Mouse (Mus musculus): ENCODE results near the gene Unc119b. TPM values are rescaled to one million over a fixed set of nuclear protein-coding genes. Genes with fewer than 3 reads are reported as not detected.
A peak's percentile ranks its signal among the peaks of the same experiment; 100 is the strongest.

The Unc119b gene
- polyA plus RNA-seq (2014; fragmentation: Nextera tagmentation; extraction: Ambion mirVana): 31.2 and 39.0 TPM in 2 replicates

GRCm38 (mm10) chr5:115134234-115135165 lies at the start of gene Unc119b:
Gene Unc119b (minus strand): TSS chr5:115134975.
- peak within 1 kb of the TSS; percentile 89 for H3K9ac ChIP-seq
- H3K27me3 ChIP-seq (ENCODE audit: control insufficient read depth, insufficient read depth, low read length): no peaks in the 10 kb centered on the region
- no peaks in the 10 kb centered on the region for H3K9me3 ChIP-seq (ENCODE audit: control insufficient read depth, low read length)
- peak within 1 kb of the TSS; percentile 91 for H3K4me2 ChIP-seq (replicated peaks)
- H3K27ac ChIP-seq: peak within 1 kb of the TSS; percentile 47; the same call in 1 of the 2 replicates
- ATAC-seq (ENCODE audit: low FRiP score) (peak; percentile 95), DNase-seq (ENCODE audit: low spot score) (peak; percentile 87)
- peaks cover 12% of the 10 kb centered on the region for H3K36me3 ChIP-seq (replicated peaks; ENCODE audit: control insufficient read depth, insufficient read depth)
- peaks cover 17% of the 10 kb centered on the region for H3K4me1 ChIP-seq (replicated peaks; ENCODE audit: control insufficient read depth, insufficient read depth, low read length)
- peak within 1 kb of the TSS; percentile 93 for H3K4me3 ChIP-seq (replicated peaks; ENCODE audit: low read length)
- WGBS: under 1% methylated on average over 72 of the region's 81 CpGs

GRCm38 (mm10) chr5:115183482-115183881 lies 48.7 kb upstream of the Unc119b start:
- H3K27me3 ChIP-seq (ENCODE audit: control insufficient read depth, insufficient read depth, low read length): no peaks in the 10 kb centered on the region
- WGBS: 86% methylated on average over 10 of the region's 10 CpGs
- H3K36me3 ChIP-seq (replicated peaks; ENCODE audit: control insufficient read depth, insufficient read depth): no peaks in the 10 kb centered on the region
- ATAC-seq (ENCODE audit: low FRiP score): no peak
- peaks cover 41% of the 10 kb centered on the region for H3K4me1 ChIP-seq (replicated peaks; ENCODE audit: control insufficient read depth, insufficient read depth, low read length)
- H3K4me2 ChIP-seq (replicated peaks): no peak overlapping the region
- no peak overlapping the region for H3K9ac ChIP-seq
- H3K9me3 ChIP-seq (ENCODE audit: control insufficient read depth, low read length): no peaks in the 10 kb centered on the region
- no peak for DNase-seq (ENCODE audit: low spot score)
- no peak overlapping the region for H3K4me3 ChIP-seq (replicated peaks; ENCODE audit: low read length)
- no peak overlapping the region for H3K27ac ChIP-seq

- peaks cover 41% of the 10 kb centered on the region for H3K4me1 ChIP-seq (replicated peaks; ENCODE audit: control insufficient read depth, insufficient read depth, low read length)
Observed at GRCm38 (mm10) chr5:115182925-115183324, 48.1 kb upstream of the Unc119b start.

GRCm38 (mm10) chr5:115181248-115181940 lies 46.6 kb upstream of the Unc119b start:
- Histone ChIP-seq H3K36me3 (replicated peaks; ENCODE audit: control insufficient read depth, insufficient read depth) (no peaks in the 10 kb centered on the region), H3K4me3 (replicated peaks; ENCODE audit: low read length) (no peak overlapping the region), H3K4me2 (replicated peaks) (no peak overlapping the region), H3K4me1 (replicated peaks; ENCODE audit: control insufficient read depth, insufficient read depth, low read length) (peaks cover 29% of the 10 kb centered on the region), H3K9me3 (ENCODE audit: control insufficient read depth, low read length) (no peaks in the 10 kb centered on the region), H3K27me3 (ENCODE audit: control insufficient read depth, insufficient read depth, low read length) (no peaks in the 10 kb centered on the region), H3K9ac (no peak overlapping the region), H3K27ac (no peak overlapping the region)
- ATAC-seq (ENCODE audit: low FRiP score) (no peak), DNase-seq (ENCODE audit: low spot score) (no peak)
- 76% methylated on average over 13 of the region's 13 CpGs for WGBS

More at GRCm38 (mm10) chr5:115182925-115183324, 48.1 kb upstream of the Unc119b start:
- WGBS: 73% methylated on average over 8 of the region's 8 CpGs
- Histone ChIP-seq H3K4me2 (replicated peaks) (no peak overlapping the region), H3K36me3 (replicated peaks; ENCODE audit: control insufficient read depth, insufficient read depth) (no peaks in the 10 kb centered on the region), H3K9me3 (ENCODE audit: control insufficient read depth, low read length) (no peaks in the 10 kb centered on the region), H3K27ac (no peak overlapping the region), H3K27me3 (ENCODE audit: control insufficient read depth, insufficient read depth, low read length) (no peaks in the 10 kb centered on the region), H3K4me3 (replicated peaks; ENCODE audit: low read length) (no peak overlapping the region), H3K9ac (no peak overlapping the region)
- DNase-seq (ENCODE audit: low spot score): no peak
- ATAC-seq (ENCODE audit: low FRiP score): no peak

- Histone ChIP-seq H3K36me3 (replicated peaks; ENCODE audit: control insufficient read depth, insufficient read depth) (no peaks in the 10 kb centered on the region), H3K9me3 (ENCODE audit: control insufficient read depth, low read length) (no peaks in the 10 kb centered on the region), H3K4me2 (replicated peaks) (no peak overlapping the region), H3K4me1 (replicated peaks; ENCODE audit: control insufficient read depth, insufficient read depth, low read length) (peaks cover 12% of the 10 kb centered on the region), H3K9ac (no peak overlapping the region), H3K27ac (no peak overlapping the region), H3K27me3 (ENCODE audit: control insufficient read depth, insufficient read depth, low read length) (no peaks in the 10 kb centered on the region), H3K4me3 (replicated peaks; ENCODE audit: low read length) (no peak overlapping the region)
- ATAC-seq (ENCODE audit: low FRiP score): no peak
- 91% methylated on average over 11 of the region's 11 CpGs for WGBS
- no peak for DNase-seq (ENCODE audit: low spot score)
Observed at GRCm38 (mm10) chr5:115179596-115179995, 44.8 kb upstream of the Unc119b start.

- no peaks in the 10 kb centered on the region for H3K27me3 ChIP-seq (ENCODE audit: control insufficient read depth, insufficient read depth, low read length)
- no peaks in the 10 kb centered on the region for H3K36me3 ChIP-seq (replicated peaks; ENCODE audit: control insufficient read depth, insufficient read depth)
- H3K9me3 ChIP-seq (ENCODE audit: control insufficient read depth, low read length): no peaks in the 10 kb centered on the region
- no peak overlapping the region for H3K4me3 ChIP-seq (replicated peaks; ENCODE audit: low read length)
- no peak overlapping the region for H3K9ac ChIP-seq
- no peak for DNase-seq (ENCODE audit: low spot score)
- H3K4me2 ChIP-seq (replicated peaks): no peak overlapping the region
- no peak overlapping the region for H3K27ac ChIP-seq
- 0 out of 2 replicates have a peak, but pooled peaks cover 3% of the 10 kb centered on the region for H3K4me1 ChIP-seq (replicated peaks; ENCODE audit: control insufficient read depth, insufficient read depth, low read length)
- WGBS: 78% methylated on average over 6 of the region's 6 CpGs
- ATAC-seq (ENCODE audit: low FRiP score): no peak
Observed at GRCm38 (mm10) chr5:115177866-115178265, 43.1 kb upstream of the Unc119b start.

- H3K9me3 ChIP-seq (ENCODE audit: control insufficient read depth, low read length): no peaks in the 10 kb centered on the region
Observed at GRCm38 (mm10) chr5:115174554-115174953, 39.8 kb upstream of the Unc119b start.

GRCm38 (mm10) chr5:115170150-115170549 lies 35.4 kb upstream of the Unc119b start:
- no peak overlapping the region for H3K4me2 ChIP-seq (replicated peaks)
- H3K4me1 ChIP-seq (replicated peaks; ENCODE audit: control insufficient read depth, insufficient read depth, low read length): no peaks in the 10 kb centered on the region
- no peak overlapping the region for H3K4me3 ChIP-seq (replicated peaks; ENCODE audit: low read length)
- no peak overlapping the region for H3K9ac ChIP-seq
- H3K27me3 ChIP-seq (ENCODE audit: control insufficient read depth, insufficient read depth, low read length): no peaks in the 10 kb centered on the region
- no peaks in the 10 kb centered on the region for H3K9me3 ChIP-seq (ENCODE audit: control insufficient read depth, low read length)
- no peaks in the 10 kb centered on the region for H3K36me3 ChIP-seq (replicated peaks; ENCODE audit: control insufficient read depth, insufficient read depth)
- ATAC-seq (ENCODE audit: low FRiP score): no peak
- 84% methylated on average over 8 of the region's 8 CpGs for WGBS
- H3K27ac ChIP-seq: no peak overlapping the region
- no peak for DNase-seq (ENCODE audit: low spot score)

More at GRCm38 (mm10) chr5:115174554-115174953, 39.8 kb upstream of the Unc119b start:
- Histone ChIP-seq H3K4me1 (replicated peaks; ENCODE audit: control insufficient read depth, insufficient read depth, low read length) (no peaks in the 10 kb centered on the region), H3K9ac (no peak overlapping the region), H3K27ac (no peak overlapping the region), H3K27me3 (ENCODE audit: control insufficient read depth, insufficient read depth, low read length) (no peaks in the 10 kb centered on the region), H3K36me3 (replicated peaks; ENCODE audit: control insufficient read depth, insufficient read depth) (no peaks in the 10 kb centered on the region), H3K4me2 (replicated peaks) (no peak overlapping the region), H3K4me3 (replicated peaks; ENCODE audit: low read length) (no peak overlapping the region)
- ATAC-seq (ENCODE audit: low FRiP score) (no peak), DNase-seq (ENCODE audit: low spot score) (no peak)
- WGBS: 89% methylated on average over 1 of the region's 1 CpGs

Data from hindbrain, embryonic 14.5 days (tissue).